Mouse (Mus musculus) thymus, postnatal 10 days (tissue): Measurements from ENCODE around the gene Efna1.

ENCODE experiments used
- DNase-seq, 2 experiments: peaks; one replicate each; pipeline ENCODE4 v3.0.0; 2021; ENCODE audit warnings: low spot score in 2 of 2

Efna1 gene

GRCm38 (mm10) chr3:89305551-89306325, 24.8 kb upstream of the Efna1 start:
- DNase-seq: no peak

GRCm38 (mm10) chr3:89305105-89305504, 24.2 kb upstream of the Efna1 start:
- DNase-seq: no peak

- no peak for DNase-seq
Observed at GRCm38 (mm10) chr3:89304440-89304839, 23.5 kb upstream of the Efna1 start.

GRCm38 (mm10) chr3:89300514-89300913, 19.6 kb upstream of the Efna1 start:
- DNase-seq: no peak

GRCm38 (mm10) chr3:89300071-89300470, 19.1 kb upstream of the Efna1 start:
- no peak for DNase-seq

- DNase-seq: peak; percentile 52 to 61
Observed at GRCm38 (mm10) chr3:89299499-89299898, 18.6 kb upstream of the Efna1 start.

- no peak for DNase-seq
Observed at GRCm38 (mm10) chr3:89298908-89299307, 18.0 kb upstream of the Efna1 start.

GRCm38 (mm10) chr3:89296761-89297396, 15.9 kb upstream of the Efna1 start:
- no peak for DNase-seq

GRCm38 (mm10) chr3:89295685-89296230, 14.8 kb upstream of the Efna1 start:
- no peak for DNase-seq

GRCm38 (mm10) chr3:89294195-89294594, 13.3 kb upstream of the Efna1 start:
- DNase-seq: no peak

- DNase-seq: no peak
Observed at GRCm38 (mm10) chr3:89293247-89293918, 12.4 kb upstream of the Efna1 start.

GRCm38 (mm10) chr3:89292303-89292702, 11.4 kb upstream of the Efna1 start:
- DNase-seq: peak; percentile 45 to 48

- no peak for DNase-seq
Observed at GRCm38 (mm10) chr3:89291874-89292273, 10.9 kb upstream of the Efna1 start.

GRCm38 (mm10) chr3:89288503-89288928, 7.6 kb upstream of the Efna1 start:
- DNase-seq: no peak

GRCm38 (mm10) chr3:89287286-89287685, 6.3 kb upstream of the Efna1 start:
- DNase-seq: no peak

GRCm38 (mm10) chr3:89285526-89285925, 4.6 kb upstream of the Efna1 start:
- no peak for DNase-seq

- DNase-seq: no peak
Observed at GRCm38 (mm10) chr3:89284261-89284660, 3.3 kb upstream of the Efna1 start.

- DNase-seq: no peak
Observed at GRCm38 (mm10) chr3:89282291-89282643, 1.3 kb upstream of the Efna1 start.

GRCm38 (mm10) chr3:89281579-89282290, 793 bp upstream of the Efna1 start:
- DNase-seq: peak; percentile 59 to 88

- no peak for DNase-seq
Observed at GRCm38 (mm10) chr3:89280050-89280605, 814 bp downstream of the Efna1 start.

GRCm38 (mm10) chr3:89279153-89279890, 1.6 kb downstream of the Efna1 start:
- no peak for DNase-seq
